ENCODE assay signal across 7 mouse cellular contexts in the genomic region with DNA sequence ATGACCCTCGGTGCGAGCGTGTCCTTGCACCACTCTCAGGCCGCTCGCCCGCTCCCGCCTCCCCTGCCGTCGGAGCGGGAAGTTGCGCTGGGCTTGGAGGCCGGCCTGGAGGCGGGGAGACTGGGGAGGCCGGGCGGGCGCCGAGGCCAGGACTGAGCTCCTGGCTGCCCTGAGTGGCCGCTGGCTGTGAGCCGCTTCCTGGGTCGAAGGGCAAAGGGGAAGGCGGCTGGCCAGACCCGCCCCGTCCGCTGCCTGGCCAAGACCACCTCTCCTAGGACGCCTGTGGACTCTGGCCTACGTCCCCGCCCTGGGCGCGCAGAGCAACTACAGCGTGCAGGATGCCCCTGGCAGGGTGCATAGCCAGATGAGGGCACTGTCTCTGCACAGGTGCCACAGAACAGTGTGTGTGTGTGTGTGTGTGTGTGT. TPM values are rescaled to one million over a fixed set of nuclear protein-coding genes. Genes with fewer than 3 reads are reported as not detected.
DNase-seq lines count a peak whose midpoint lies in the region; ATAC-seq and TF ChIP-seq lines count a peak whose summit lies in the region.

No protein-coding gene starts in this region.

- no peak overlapping the region; the same call in 1 of the 2 replicates for H3K27ac ChIP-seq in bone marrow, adult 2 months (ENCODE audit: control insufficient read depth, insufficient read depth, low read depth, low read length, poor library complexity)
- H3K27ac ChIP-seq in embryonic facial prominence, embryonic 12.5 days: peak overlapping the region; percentile 90
- peak overlapping the region; percentile 82 for H3K27ac ChIP-seq in heart, adult 2 months
- H3K27ac ChIP-seq in limb, embryonic 10.5 days: peak overlapping the region; percentile 100
- H3K27ac ChIP-seq in midbrain, embryonic 11.5 days (ENCODE audit: low read depth, low read length): peak overlapping the region; percentile 97

- TF ChIP-seq EP300 in heart, adult 2 months (IDR thresholded peaks at IDR 0.05; ENCODE audit: insufficient read depth, low read depth, low read length): 0 out of 2 replicates have a peak, but pooled peaks have one; percentile 58

- peak overlapping the region; percentile 53 for H3K4me3 ChIP-seq in bone marrow, adult 2 months (replicated peaks; ENCODE audit: control insufficient read depth, low read depth, low read length)
- peak overlapping the region; percentile 95 for H3K4me3 ChIP-seq in embryonic facial prominence, embryonic 12.5 days
- H3K4me3 ChIP-seq in heart, adult 2 months: peak overlapping the region; percentile 64
- peak overlapping the region; percentile 97 for H3K4me3 ChIP-seq in limb, embryonic 10.5 days
- H3K4me3 ChIP-seq in midbrain, embryonic 11.5 days (ENCODE audit: low read depth, low read length): peak overlapping the region; percentile 95

- peak overlapping the region; percentile 90 for H3K4me2 ChIP-seq in embryonic facial prominence, embryonic 12.5 days (replicated peaks)
- H3K4me2 ChIP-seq in midbrain, embryonic 11.5 days: peak overlapping the region; percentile 81

- H3K4me1 ChIP-seq in bone marrow, adult 2 months (ENCODE audit: control insufficient read depth, insufficient read depth, low read length): no peaks in the 10 kb centered on the region
- H3K4me1 ChIP-seq in embryonic facial prominence, embryonic 12.5 days: peaks cover 57% of the 10 kb centered on the region
- H3K4me1 ChIP-seq in heart, adult 2 months (ENCODE audit: control insufficient read depth, insufficient read depth, low read length): peaks cover 8% of the 10 kb centered on the region
- peaks cover 92% of the 10 kb centered on the region for H3K4me1 ChIP-seq in limb, embryonic 10.5 days
- H3K4me1 ChIP-seq in midbrain, embryonic 11.5 days (ENCODE audit: control insufficient read depth, insufficient read depth, low read length): peaks cover 47% of the 10 kb centered on the region

- TF ChIP-seq CTCF in bone marrow, adult 2 months (IDR thresholded peaks at IDR 0.05; ENCODE audit: control insufficient read depth, insufficient read depth, low read length): no peak
- peak; percentile 29 for TF ChIP-seq CTCF in heart, adult 2 months (IDR thresholded peaks at IDR 0.05)

- H3K36me3 ChIP-seq in embryonic facial prominence, embryonic 12.5 days: no peaks in the 10 kb centered on the region
- no peaks in the 10 kb centered on the region for H3K36me3 ChIP-seq in heart, adult 2 months (ENCODE audit: control insufficient read depth, insufficient read depth, low read length)
- peaks cover 8% of the 10 kb centered on the region for H3K36me3 ChIP-seq in limb, embryonic 10.5 days
- no peaks in the 10 kb centered on the region for H3K36me3 ChIP-seq in midbrain, embryonic 11.5 days (ENCODE audit: control insufficient read depth, insufficient read depth, low read length)

- no peaks in the 10 kb centered on the region for H3K9me3 ChIP-seq in embryonic facial prominence, embryonic 12.5 days
- H3K9me3 ChIP-seq in limb, embryonic 10.5 days (replicated peaks): no peaks in the 10 kb centered on the region
- no peaks in the 10 kb centered on the region for H3K9me3 ChIP-seq in midbrain, embryonic 11.5 days (ENCODE audit: control insufficient read depth, low read length)

- peak; percentile 94 to 95 for DNase-seq in heart, adult 2 months
- peak; percentile 96 to 97 for DNase-seq in kidney, adult 8-10 months
- no peak for DNase-seq in limb, embryonic 10.5 days (ENCODE audit: low spot score)
- DNase-seq in midbrain, embryonic 11.5 days (ENCODE audit: low spot score, missing footprints): peak; percentile 98
- peak; percentile 82 for DNase-seq in skeletal muscle tissue, adult 2 months (ENCODE audit: low read depth, low spot score)

- ATAC-seq in embryonic facial prominence, embryonic 12.5 days (ENCODE audit: insufficient number of reproducible peaks, insufficient read depth, low FRiP score, low TSS enrichment): peak; percentile 57; the same call in 1 of the 2 replicates
- ATAC-seq in midbrain, embryonic 11.5 days (ENCODE audit: low FRiP score): peak; percentile 62

- no peaks in the 10 kb centered on the region for H3K27me3 ChIP-seq in embryonic facial prominence, embryonic 12.5 days
- no peaks in the 10 kb centered on the region for H3K27me3 ChIP-seq in heart, adult 2 months (ENCODE audit: control insufficient read depth, insufficient read depth, low read length)
- H3K27me3 ChIP-seq in limb, embryonic 10.5 days (ENCODE audit: low read depth, poor library complexity, severe bottlenecking): no peaks in the 10 kb centered on the region
- H3K27me3 ChIP-seq in midbrain, embryonic 11.5 days (ENCODE audit: control insufficient read depth, insufficient read depth, low read length): no peaks in the 10 kb centered on the region

- peak overlapping the region; percentile 94 for H3K9ac ChIP-seq in embryonic facial prominence, embryonic 12.5 days
- H3K9ac ChIP-seq in heart, adult 2 months (ENCODE audit: low read depth, low read length): peak overlapping the region; percentile 80
- H3K9ac ChIP-seq in midbrain, embryonic 11.5 days (ENCODE audit: low read length): peak overlapping the region; percentile 97

- 7% methylated on average over 30 of the region's 30 CpGs for WGBS in bone marrow, adult 2 months
- under 1% methylated on average over 28 of the region's 30 CpGs for WGBS in embryonic facial prominence, embryonic 12.5 days
- 1% methylated on average over 30 of the region's 30 CpGs for WGBS in heart, adult 2 months
- WGBS in limb, embryonic 10.5 days: under 1% methylated on average over 30 of the region's 30 CpGs
- under 1% methylated on average over 28 of the region's 30 CpGs for WGBS in midbrain, embryonic 11.5 days

- no peaks in the 10 kb centered on the region for H3K79me2 ChIP-seq in heart, adult 2 months (replicated peaks; ENCODE audit: control insufficient read depth, insufficient read depth, low read length)

- TF ChIP-seq POLR2A in bone marrow, adult 2 months (IDR thresholded peaks at IDR 0.05; ENCODE audit: borderline replicate concordance, control insufficient read depth, low read depth, low read length): no peak; the same call in 1 of the 2 replicates
- peak; percentile 78 for TF ChIP-seq POLR2A in heart, adult 2 months (IDR thresholded peaks at IDR 0.05; ENCODE audit: insufficient read depth, low read depth, low read length)

- intact Hi-C loops in heart, adult 2 months (cut with DNase I): loop anchor here (5.0 kb wide), 1 partner anchor 39 kb away; the partner anchor contains the start of gene Ankrd33

RNA-seq across cellular contexts. Expression of gene Fignl2, which starts 0.4 kb away (rescaled TPM):
- 0.45 and 1.9 TPM in 2 replicates for polyA plus RNA-seq in bone marrow, adult 2 months (2011; ENCODE audit: insufficient read depth, insufficient read length, low replicate concordance, missing spikeins)
- 0.36 and 0.38 TPM in 2 replicates for polyA plus RNA-seq in embryonic facial prominence, embryonic 12.5 days (2016; fragmentation: Nextera tagmentation; extraction: Ambion mirVana)
- total RNA-seq in heart, adult 2 months (2021): 1 to 10 TPM in 1 of 2 experiments, under 1 TPM in 1; 0.86 to 1.3 TPM
- polyA plus RNA-seq in heart, adult 2 months (2012; rRNA removed): 1.6 and 1.9 TPM in 2 replicates
- polyA plus RNA-seq in limb, embryonic 10.5 days (2016; fragmentation: Nextera tagmentation; extraction: Ambion mirVana): 0.98 and 1.9 TPM in 2 replicates
- polyA plus RNA-seq in midbrain, embryonic 11.5 days (2014; fragmentation: Nextera tagmentation; extraction: Ambion mirVana): 1.0 and 1.4 TPM in 2 replicates

RNA-seq across cellular contexts. Expression of gene Gm47841, which starts 31.5 kb away (rescaled TPM):
- polyA plus RNA-seq in bone marrow, adult 2 months (2011; ENCODE audit: insufficient read depth, insufficient read length, low replicate concordance, missing spikeins): not detected in 2 replicates
- polyA plus RNA-seq in embryonic facial prominence, embryonic 12.5 days (2016; fragmentation: Nextera tagmentation; extraction: Ambion mirVana): not detected in 2 replicates
- not detected for total RNA-seq in heart, adult 2 months (2021)
- not detected in 2 replicates for polyA plus RNA-seq in heart, adult 2 months (2012; rRNA removed)
- polyA plus RNA-seq in limb, embryonic 10.5 days (2016; fragmentation: Nextera tagmentation; extraction: Ambion mirVana): not detected in 2 replicates
- not detected in 2 replicates for polyA plus RNA-seq in midbrain, embryonic 11.5 days (2014; fragmentation: Nextera tagmentation; extraction: Ambion mirVana)

RNA-seq across cellular contexts. Expression of gene Ankrd33, which starts 36.8 kb away (rescaled TPM):
- polyA plus RNA-seq in bone marrow, adult 2 months (2011; ENCODE audit: insufficient read depth, insufficient read length, low replicate concordance, missing spikeins): not detected in 2 replicates
- not detected in 2 replicates for polyA plus RNA-seq in embryonic facial prominence, embryonic 12.5 days (2016; fragmentation: Nextera tagmentation; extraction: Ambion mirVana)
- not detected for total RNA-seq in heart, adult 2 months (2021)
- not detected in 2 replicates for polyA plus RNA-seq in heart, adult 2 months (2012; rRNA removed)
- not detected in 2 replicates for polyA plus RNA-seq in limb, embryonic 10.5 days (2016; fragmentation: Nextera tagmentation; extraction: Ambion mirVana)
- not detected in 2 replicates for polyA plus RNA-seq in midbrain, embryonic 11.5 days (2014; fragmentation: Nextera tagmentation; extraction: Ambion mirVana)

RNA-seq across cellular contexts. Expression of gene Acvrl1, which starts 49.6 kb away (rescaled TPM):
- 7.3 and 21.9 TPM in 2 replicates for polyA plus RNA-seq in bone marrow, adult 2 months (2011; ENCODE audit: insufficient read depth, insufficient read length, low replicate concordance, missing spikeins)
- 10.8 and 11.3 TPM in 2 replicates for polyA plus RNA-seq in embryonic facial prominence, embryonic 12.5 days (2016; fragmentation: Nextera tagmentation; extraction: Ambion mirVana)
- total RNA-seq in heart, adult 2 months (2021): 10 to 100 TPM; 24.1 to 29.5 TPM
- 35.0 and 39.7 TPM in 2 replicates for polyA plus RNA-seq in heart, adult 2 months (2012; rRNA removed)
- 7.2 and 8.3 TPM in 2 replicates for polyA plus RNA-seq in limb, embryonic 10.5 days (2016; fragmentation: Nextera tagmentation; extraction: Ambion mirVana)
- 4.2 and 5.0 TPM in 2 replicates for polyA plus RNA-seq in midbrain, embryonic 11.5 days (2014; fragmentation: Nextera tagmentation; extraction: Ambion mirVana)
